Mouse (Mus musculus) neural tube, embryonic 11.5 days (tissue): ENCODE results near the gene Cfb. TPM values are rescaled to one million over a fixed set of nuclear protein-coding genes. Genes with fewer than 3 reads are reported as not detected.

Source experiments
- ATAC-seq: fragments of 200-750 bp; cut with Nextera tagmentation; 2 replicates; pipeline ENCODE4 v1.8.0; 2017; ENCODE audit warnings: moderate number of reproducible peaks, mild to moderate bottlenecking, moderate TSS enrichment, moderate library complexity; ENCODE audit not compliant: insufficient read depth, low FRiP score, low TSS enrichment
- DNase-seq: peaks from one replicate; pipeline ENCODE4 v3.0.0-alpha.2; 2015; ENCODE audit warnings: low spot score
- H3K27ac ChIP-seq: fragments of 300-500 bp; sonication (generic); 2 replicates; pipeline ENCODE4 v1.5.1; 2014; ENCODE audit warnings: low read depth, mild to moderate bottlenecking, low read length
- H3K27me3 ChIP-seq: fragments of 300-500 bp; sonication (generic); 2 replicates; pipeline ENCODE4 v1.6.1; 2014; ENCODE audit warnings: mild to moderate bottlenecking, low read length, mixed read lengths; ENCODE audit not compliant: control insufficient read depth, insufficient read depth
- H3K36me3 ChIP-seq: fragments of 300-500 bp; sonication (generic); 2 replicates; pipeline ENCODE4 v1.6.1; 2014; ENCODE audit warnings: mild to moderate bottlenecking, low read length, moderate library complexity, mixed read lengths; ENCODE audit not compliant: control insufficient read depth, insufficient read depth
- H3K4me1 ChIP-seq: fragments of 300-500 bp; sonication (generic); 2 replicates; pipeline ENCODE4 v1.6.1; 2014; ENCODE audit warnings: low read length, mixed read lengths; ENCODE audit not compliant: control insufficient read depth, insufficient read depth
- H3K4me2 ChIP-seq: fragments of 300-500 bp; sonication (generic); 2 replicates; pipeline ENCODE4 v1.6.1; 2014; ENCODE audit warnings: low read depth, mild to moderate bottlenecking, moderate library complexity
- H3K4me3 ChIP-seq: fragments of 300-500 bp; sonication (generic); 2 replicates; pipeline ENCODE4 v1.5.1; 2014; ENCODE audit warnings: low read depth, low read length
- H3K9ac ChIP-seq: fragments of 300-500 bp; sonication (generic); 2 replicates; pipeline ENCODE4 v1.6.1; 2014; ENCODE audit warnings: mild to moderate bottlenecking, low read length
- H3K9me3 ChIP-seq: fragments of 300-500 bp; sonication (generic); 2 replicates; pipeline ENCODE4 v1.6.1; 2016; ENCODE audit warnings: low read length; ENCODE audit not compliant: control insufficient read depth
- WGBS: fragments of 180-500 bp; shearing (Covaris S2); extraction: QIAGEN DNeasy Blood & Tissue Kit; methylation state at CpG from one replicate; pipeline ENCODE4 v1.1.7; 2014; 5-methylcytosine and 5-hydroxymethylcytosine counted together
- polyA plus RNA-seq: library from polyadenylated mRNA; unstranded; fragments of >200 nt; fragmentation: Nextera tagmentation; extraction: Ambion mirVana; gene quantifications from 2 replicates; pipeline ENCODE4 v1.2.1, GENCODE M21; 2014

Gene Cfb
- polyA plus RNA-seq, 1 experiment from 2014 or later: 2.6 TPM

GRCm38 (mm10) chr17:34891377-34891776 lies 29.1 kb upstream of the Cfb start:
- ATAC-seq: no peak

DNA sequence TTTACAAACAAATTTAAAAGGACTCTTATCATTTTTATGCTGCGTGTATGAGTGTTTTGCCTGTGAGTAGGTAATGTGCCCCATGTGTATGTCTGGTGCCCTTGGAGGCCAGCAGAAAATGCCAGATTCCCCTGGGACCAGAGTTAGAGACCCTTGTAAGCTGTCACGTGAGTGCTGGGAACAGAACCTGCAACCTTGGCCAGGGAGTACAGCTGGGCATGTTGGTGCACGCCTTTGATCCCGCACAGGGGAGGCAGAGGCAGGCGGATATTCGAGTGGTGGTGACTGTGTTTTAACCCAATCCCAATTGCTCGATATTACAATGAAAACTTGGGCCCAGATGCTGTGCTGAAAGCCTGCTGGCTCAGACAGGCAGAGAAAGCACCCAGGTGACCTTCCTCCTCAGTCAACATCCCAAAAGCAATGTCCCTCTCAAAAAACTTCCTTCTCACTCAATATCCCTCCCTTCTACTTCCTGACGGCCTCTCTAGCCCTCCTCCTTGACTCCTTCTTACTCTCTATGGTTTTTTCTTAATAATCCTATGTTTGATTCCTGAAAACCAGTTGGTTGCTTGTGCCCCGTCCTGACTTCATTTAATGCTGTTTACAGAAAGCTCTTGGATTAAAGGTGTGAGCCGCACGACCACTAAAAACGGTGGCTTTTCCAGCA lies 27.9 kb upstream of the Cfb start:
- no peak for ATAC-seq
- Histone ChIP-seq H3K27me3 (no peaks in the 10 kb centered on the region), H3K9me3 (no peaks in the 10 kb centered on the region), H3K4me1 (peaks cover 2% of the 10 kb centered on the region; the same call in 1 of the 2 replicates), H3K4me2 (no peak overlapping the region), H3K36me3 (no peaks in the 10 kb centered on the region), H3K9ac (no peak overlapping the region), H3K4me3 (no peak overlapping the region), H3K27ac (no peak overlapping the region)
- DNase-seq: no peak
- WGBS: 85% methylated on average over 12 of the region's 12 CpGs

More at GRCm38 (mm10) chr17:34891377-34891776, 29.1 kb upstream of the Cfb start:
- DNase-seq: no peak
- no peaks in the 10 kb centered on the region for H3K9me3 ChIP-seq
- 95% methylated on average over 2 of the region's 2 CpGs for WGBS
- H3K27ac ChIP-seq: no peak overlapping the region
- H3K9ac ChIP-seq: no peak overlapping the region
- no peak overlapping the region for H3K4me3 ChIP-seq
- peaks cover 8% of the 10 kb centered on the region; the same call in 1 of the 2 replicates for H3K4me1 ChIP-seq
- H3K4me2 ChIP-seq: no peak overlapping the region
- H3K27me3 ChIP-seq: no peaks in the 10 kb centered on the region
- no peaks in the 10 kb centered on the region for H3K36me3 ChIP-seq

DNA sequence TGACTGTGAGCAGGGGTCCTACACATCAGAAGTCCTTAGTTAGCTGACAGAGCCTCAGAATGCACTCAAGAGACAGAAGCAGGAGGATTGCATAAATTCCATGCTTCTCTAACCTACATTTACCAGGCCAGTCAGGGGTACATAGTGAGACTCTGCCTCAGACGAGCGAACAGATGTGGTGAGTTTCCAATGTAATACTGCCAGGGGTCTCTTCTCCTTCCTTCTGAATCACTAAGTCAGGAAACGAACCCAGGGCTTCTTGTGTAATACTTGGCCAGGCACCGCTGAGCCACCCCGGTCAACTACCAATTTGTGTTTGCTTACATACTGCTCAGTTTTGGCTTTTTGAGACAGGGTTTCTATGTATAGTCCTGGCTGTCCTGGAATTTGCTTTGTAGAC lies 25.6 kb upstream of the Cfb start:
- Histone ChIP-seq H3K36me3 (no peaks in the 10 kb centered on the region), H3K9me3 (no peaks in the 10 kb centered on the region), H3K4me1 (no peaks in the 10 kb centered on the region), H3K27me3 (no peaks in the 10 kb centered on the region), H3K27ac (no peak overlapping the region), H3K4me3 (no peak overlapping the region), H3K9ac (no peak overlapping the region), H3K4me2 (no peak overlapping the region)
- WGBS: 84% methylated on average over 5 of the region's 5 CpGs
- no peak for ATAC-seq
- DNase-seq: no peak

DNA sequence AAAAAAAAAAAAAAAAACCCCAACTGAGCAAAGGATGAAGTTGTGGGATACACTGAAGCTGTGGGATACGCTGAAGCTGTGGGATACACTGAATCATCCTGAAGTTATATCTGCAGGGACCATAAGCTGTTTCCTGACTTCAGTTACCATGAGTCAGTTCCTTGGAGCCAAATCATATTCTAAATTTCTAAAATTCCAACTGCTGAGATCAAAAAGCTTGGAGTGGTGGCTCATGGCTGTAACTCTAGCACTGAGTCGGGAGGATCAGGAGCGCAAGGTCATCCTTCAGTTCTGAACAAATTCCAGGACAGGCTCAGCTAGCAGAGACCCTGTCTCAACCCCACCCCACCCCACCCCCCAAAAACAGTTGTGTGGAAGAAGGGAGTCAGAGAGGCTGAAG lies 23.3 kb upstream of the Cfb start:
- H3K4me1 ChIP-seq: no peaks in the 10 kb centered on the region
- H3K27me3 ChIP-seq: no peaks in the 10 kb centered on the region; the same call in 1 of the 2 replicates
- DNase-seq (no peak), ATAC-seq (no peak)
- H3K4me2 ChIP-seq: no peak overlapping the region
- H3K4me3 ChIP-seq: no peak overlapping the region
- no peak overlapping the region for H3K27ac ChIP-seq
- H3K9me3 ChIP-seq: no peaks in the 10 kb centered on the region
- H3K36me3 ChIP-seq: no peaks in the 10 kb centered on the region
- no peak overlapping the region for H3K9ac ChIP-seq
- 91% methylated on average over 3 of the region's 3 CpGs for WGBS

DNA sequence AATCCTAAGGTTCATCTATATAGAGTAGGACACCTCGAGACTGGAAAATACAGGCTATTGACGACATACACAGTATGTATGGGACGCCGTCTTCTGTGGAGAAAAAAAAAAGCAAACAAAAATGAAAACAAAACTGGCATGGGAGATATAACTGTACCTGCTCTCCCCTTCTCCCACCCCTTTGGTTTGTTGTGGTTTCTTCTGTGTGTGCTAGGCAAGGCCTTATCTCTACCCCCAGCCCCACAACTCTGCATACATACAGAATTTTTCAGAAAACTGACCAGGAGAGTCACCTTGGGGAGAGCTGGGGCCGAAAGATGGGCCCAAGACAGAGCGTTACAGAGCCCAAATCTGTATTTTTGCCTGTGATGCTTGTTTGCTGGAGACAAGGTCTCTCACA lies 22.4 kb upstream of the Cfb start:
- Histone ChIP-seq H3K9ac (no peak overlapping the region), H3K9me3 (no peaks in the 10 kb centered on the region), H3K4me3 (no peak overlapping the region), H3K36me3 (no peaks in the 10 kb centered on the region), H3K4me1 (no peaks in the 10 kb centered on the region), H3K4me2 (no peak overlapping the region), H3K27me3 (no peaks in the 10 kb centered on the region; the same call in 1 of the 2 replicates), H3K27ac (no peak overlapping the region)
- 91% methylated on average over 6 of the region's 6 CpGs for WGBS
- ATAC-seq: no peak
- no peak for DNase-seq

- no peak for ATAC-seq
- WGBS: 65% methylated on average over 3 of the region's 3 CpGs
- H3K36me3 ChIP-seq: no peaks in the 10 kb centered on the region
These were observed 21.0 kb upstream of the Cfb start for GRCm38 (mm10) chr17:34883332-34883731.

DNA sequence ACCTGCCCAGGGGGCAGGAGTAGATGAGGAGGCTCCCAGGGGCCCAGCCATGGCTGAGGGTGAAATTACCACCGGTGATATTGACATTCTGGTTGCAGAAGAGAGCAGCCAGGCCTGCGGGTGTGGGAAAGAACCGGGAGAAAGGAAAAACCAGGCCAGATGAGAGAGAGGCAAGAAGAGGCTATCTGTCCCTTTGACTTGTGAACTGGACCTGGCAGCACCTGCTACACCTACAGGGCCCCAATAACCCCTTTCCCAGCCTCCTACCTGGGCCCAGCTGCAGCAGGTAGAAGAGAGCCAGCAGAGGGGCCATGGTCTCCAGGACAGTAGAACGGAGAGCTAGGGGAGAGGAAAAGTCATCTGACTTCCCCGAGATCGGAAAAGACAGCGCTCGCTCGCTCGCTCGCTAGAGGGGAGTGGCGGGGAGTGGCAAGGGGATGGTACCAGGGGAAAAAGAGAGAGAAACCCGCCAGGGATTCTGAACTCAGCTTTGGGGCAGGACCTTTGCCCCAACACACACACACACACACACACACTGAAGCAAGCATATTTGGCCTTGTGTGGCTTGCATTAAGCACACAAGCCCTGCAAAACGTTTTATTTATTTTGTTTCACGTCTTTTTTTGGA lies 19.5 kb upstream of the Cfb start, which contains the start of gene Gm20547:
Gene Gm20547 (minus strand): TSS at position 360 of the 628 bp plus-strand sequence.
- DNase-seq: no peak
- Histone ChIP-seq H3K4me3 (no peak within 1 kb of the TSS), H3K36me3 (no peaks in the 10 kb centered on the region), H3K9me3 (no peaks in the 10 kb centered on the region), H3K4me2 (0 out of 2 replicates have a peak within 1 kb of the TSS, but pooled peaks have one; percentile 12), H3K9ac (peak within 1 kb of the TSS; percentile 18; the same call in 1 of the 2 replicates), H3K4me1 (no peaks in the 10 kb centered on the region), H3K27ac (no peak within 1 kb of the TSS), H3K27me3 (no peaks in the 10 kb centered on the region; the same call in 1 of the 2 replicates)
- WGBS: 8% methylated on average over 15 of the region's 15 CpGs
- ATAC-seq: no peak

More at GRCm38 (mm10) chr17:34883332-34883731, 21.0 kb upstream of the Cfb start:
- Histone ChIP-seq H3K4me2 (no peak overlapping the region), H3K4me1 (no peaks in the 10 kb centered on the region), H3K9me3 (no peaks in the 10 kb centered on the region), H3K4me3 (no peak overlapping the region), H3K27ac (no peak overlapping the region), H3K9ac (no peak overlapping the region), H3K27me3 (no peaks in the 10 kb centered on the region; the same call in 1 of the 2 replicates)
- DNase-seq: no peak

GRCm38 (mm10) chr17:34881166-34881565 lies 18.8 kb upstream of the Cfb start:
- no peaks in the 10 kb centered on the region for H3K9me3 ChIP-seq
- no peak overlapping the region for H3K9ac ChIP-seq
- no peak overlapping the region for H3K4me3 ChIP-seq
- no peaks in the 10 kb centered on the region; the same call in 1 of the 2 replicates for H3K27me3 ChIP-seq
- DNase-seq (no peak), ATAC-seq (no peak)
- H3K4me1 ChIP-seq: no peaks in the 10 kb centered on the region
- H3K27ac ChIP-seq: no peak overlapping the region
- H3K4me2 ChIP-seq: no peak overlapping the region
- H3K36me3 ChIP-seq: no peaks in the 10 kb centered on the region
